In genomic region chr9:34756055-34756454, GRCm38 (mm10) we compare ENCODE assay signal across 25 mouse cellular contexts.
DNase-seq lines count a peak whose midpoint lies in the region; ATAC-seq and TF ChIP-seq lines count a peak whose summit lies in the region.
"Had no signal": no experiment of that assay in that cellular context is flagged by ENCODE, and none has a peak within 500 bp of the region (broad histone marks: within the 10 kb centered on the region; RNA-seq: fewer than 3 reads in every experiment).

No protein-coding gene starts in this region.

- ATAC-seq in forebrain, embryonic 15.5 days (replicated peaks), result peak; percentile 62
- no peak for ATAC-seq in forebrain, embryonic 12.5 days (ENCODE audit: low FRiP score)
- ATAC-seq in forebrain, embryonic 16.5 days, result peak; percentile 59; the same call in 1 of the 2 replicates
- ATAC-seq: CD4-positive, CD25-positive, alpha-beta regulatory T cell, adult 4 months; intestine, postnatal 0 days had no signal

- 42% methylated on average over 7 of the region's 7 CpGs for WGBS in forebrain, embryonic 15.5 days
- WGBS in forebrain, embryonic 12.5 days, result 59% methylated on average over 7 of the region's 7 CpGs
- 39% methylated on average over 7 of the region's 7 CpGs for WGBS in forebrain, embryonic 16.5 days

- H3K4me3 ChIP-seq in forebrain, embryonic 15.5 days, result no peak overlapping the region
- no peak overlapping the region for H3K4me3 ChIP-seq in forebrain, embryonic 12.5 days (replicated peaks)
- no peak overlapping the region for H3K4me3 ChIP-seq in layer of hippocampus, adult 2 months
- H3K4me3 ChIP-seq in forebrain, embryonic 16.5 days (replicated peaks; ENCODE audit: low read length), result no peak overlapping the region
- H3K4me3 ChIP-seq: embryonic facial prominence, embryonic 12.5 days; embryonic facial prominence, embryonic 15.5 days; heart, adult 2 months; heart, embryonic 10.5 days; heart, embryonic 13.5 days; hindbrain, embryonic 15.5 days had no signal

- H3K27ac ChIP-seq in forebrain, embryonic 15.5 days (replicated peaks), result no peak overlapping the region
- H3K27ac ChIP-seq in forebrain, embryonic 12.5 days, result no peak overlapping the region
- peak overlapping the region; percentile 19; the same call in 1 of the 2 replicates for H3K27ac ChIP-seq in layer of hippocampus, adult 2 months
- H3K27ac ChIP-seq in forebrain, embryonic 16.5 days (ENCODE audit: low read length), result no peak overlapping the region
- H3K27ac ChIP-seq: embryonic facial prominence, embryonic 12.5 days; embryonic facial prominence, embryonic 15.5 days; heart, adult 2 months; heart, embryonic 10.5 days; heart, embryonic 13.5 days; hindbrain, embryonic 15.5 days had no signal

- no peak overlapping the region for H3K9ac ChIP-seq in forebrain, embryonic 15.5 days (replicated peaks)
- no peak overlapping the region for H3K9ac ChIP-seq in forebrain, embryonic 12.5 days
- no peak overlapping the region for H3K9ac ChIP-seq in forebrain, embryonic 16.5 days (replicated peaks; ENCODE audit: low read depth, low read length)
- H3K9ac ChIP-seq: embryonic facial prominence, embryonic 12.5 days; embryonic facial prominence, embryonic 15.5 days; heart, embryonic 13.5 days; hindbrain, embryonic 15.5 days had no signal

- no peaks in the 10 kb centered on the region for H3K27me3 ChIP-seq in forebrain, embryonic 15.5 days
- peaks cover under 1% of the 10 kb centered on the region; the same call in 1 of the 2 replicates for H3K27me3 ChIP-seq in forebrain, embryonic 12.5 days
- no peaks in the 10 kb centered on the region for H3K27me3 ChIP-seq in forebrain, embryonic 16.5 days (replicated peaks; ENCODE audit: control insufficient read depth, insufficient read depth, low read length)
- H3K27me3 ChIP-seq: embryonic facial prominence, embryonic 15.5 days; hindbrain, embryonic 15.5 days had no signal

- H3K4me1 ChIP-seq in forebrain, embryonic 15.5 days, result peaks cover 30% of the 10 kb centered on the region
- peaks cover 23% of the 10 kb centered on the region for H3K4me1 ChIP-seq in forebrain, embryonic 12.5 days
- peaks cover 23% of the 10 kb centered on the region for H3K4me1 ChIP-seq in forebrain, embryonic 16.5 days (replicated peaks; ENCODE audit: control insufficient read depth, insufficient read depth, low read length)
- H3K4me1 ChIP-seq: embryonic facial prominence, embryonic 15.5 days had no signal

- no peak for TF ChIP-seq POLR2A in brain, embryonic 14.5 days (IDR thresholded peaks at IDR 0.05; ENCODE audit: borderline replicate concordance, extremely low read depth, insufficient read depth, insufficient read length, poor library complexity, severe bottlenecking)

- no peak for DNase-seq in layer of hippocampus, adult 2 months (ENCODE audit: low spot score in 2 of 2)
- no peak for DNase-seq in layer of hippocampus, adult 11-12 months (ENCODE audit: low spot score)
- peak; percentile 74 for DNase-seq in brain, embryonic 14.5 days (ENCODE audit: low read depth)
- DNase-seq in c-Kit-positive CD71-positive TER-119-positive erythroid progenitor cells, embryonic 14.5 days (ENCODE audit: low spot score), result no peak
- DNase-seq: adrenal gland, adult 2 months; adrenal gland, postnatal 14 days; cerebellum, adult 18-20 months; cerebellum, adult 9-10 months; cerebellum, postnatal 14 days; gastrocnemius, postnatal 10 days; gastrocnemius, postnatal 36 days; heart, adult 2 months; heart, postnatal 14 days; heart, postnatal 4 days; kidney, adult 2 months had no signal

- 0 out of 2 replicates have a peak overlapping the region, but pooled peaks have one; percentile 0 for H3K4me2 ChIP-seq in forebrain, embryonic 15.5 days (replicated peaks)
- no peak overlapping the region for H3K4me2 ChIP-seq in forebrain, embryonic 12.5 days
- H3K4me2 ChIP-seq in forebrain, embryonic 16.5 days (ENCODE audit: low read length), result no peak overlapping the region
- H3K4me2 ChIP-seq: embryonic facial prominence, embryonic 12.5 days; embryonic facial prominence, embryonic 15.5 days; heart, embryonic 13.5 days; hindbrain, embryonic 15.5 days had no signal

- no peak for TF ChIP-seq CTCF in layer of hippocampus, adult 2 months (conservative IDR thresholded peaks at IDR 0.05)
- TF ChIP-seq CTCF in brain, embryonic 14.5 days (IDR thresholded peaks at IDR 0.05; ENCODE audit: borderline replicate concordance, extremely low read depth, insufficient read depth, insufficient read length), result no peak

- no peaks in the 10 kb centered on the region for H3K9me3 ChIP-seq in forebrain, embryonic 15.5 days
- H3K9me3 ChIP-seq in forebrain, embryonic 12.5 days, result no peaks in the 10 kb centered on the region
- no peaks in the 10 kb centered on the region for H3K9me3 ChIP-seq in forebrain, embryonic 16.5 days (ENCODE audit: control insufficient read depth, low read length)
- H3K9me3 ChIP-seq: embryonic facial prominence, embryonic 12.5 days; embryonic facial prominence, embryonic 15.5 days; heart, embryonic 10.5 days; heart, embryonic 13.5 days; hindbrain, embryonic 15.5 days had no signal

- no peaks in the 10 kb centered on the region for H3K36me3 ChIP-seq in forebrain, embryonic 15.5 days
- H3K36me3 ChIP-seq in forebrain, embryonic 12.5 days (replicated peaks), result no peaks in the 10 kb centered on the region
- no peaks in the 10 kb centered on the region for H3K36me3 ChIP-seq in forebrain, embryonic 16.5 days (ENCODE audit: control insufficient read depth, insufficient read depth)
- H3K36me3 ChIP-seq: embryonic facial prominence, embryonic 12.5 days; embryonic facial prominence, embryonic 15.5 days; heart, embryonic 10.5 days; heart, embryonic 13.5 days; hindbrain, embryonic 15.5 days had no signal
